Mouse (Mus musculus) ES-Bruce4 (cell line): ENCODE measurements at regions not wholly inside any gene's neighbourhood (a gene's known extent, or its start where the extent isn't known, plus 50 kb on each side); places are given as distances from the start of the nearest gene placed in this dataset.

Source experiments
- CTCF ChIP-seq: IDR thresholded peaks from one replicate; pipeline ENCODE4 v1.8.1; 2011; ENCODE audit warnings: low read depth, low read length
- EP300 ChIP-seq: IDR thresholded peaks from 2 replicates; pipeline ENCODE4 v1.6.1; 2011; ENCODE audit warnings: low read depth, low read length; ENCODE audit not compliant: insufficient read depth
- POLR2A ChIP-seq: IDR thresholded peaks from one replicate; pipeline ENCODE4 v1.8.1; 2011; ENCODE audit warnings: low read length; ENCODE audit not compliant: insufficient read depth

GRCm38 (mm10) chr5:101537518-101538380, 127.0 kb downstream of the Nkx6-1 start:
- TF ChIP-seq CTCF (no peak), POLR2A (no peak), EP300 (no peak)
